Mouse (Mus musculus): ENCODE results near the gene Wdr61.
"Not testable (repeated sequence)": the region's sequence is repeated elsewhere in the genome, so short reads cannot be mapped to it uniquely, and the experiment has no call there.

Wdr61 gene

GRCm38 (mm10) chr9:54722596-54722995 lies 11.7 kb downstream of the Wdr61 start:
- DNase-seq, result no peak

- no peak for DNase-seq
Observed at GRCm38 (mm10) chr9:54722156-54722555, 12.2 kb downstream of the Wdr61 start.

GRCm38 (mm10) chr9:54717527-54717926 lies 16.8 kb downstream of the Wdr61 start:
- DNase-seq, result no peak

GRCm38 (mm10) chr9:54715776-54716175 lies 18.5 kb downstream of the Wdr61 start:
- DNase-seq, result no peak

GRCm38 (mm10) chr9:54708085-54708484 lies 26.2 kb downstream of the Wdr61 start:
- DNase-seq, result no peak

GRCm38 (mm10) chr9:54707288-54707999 lies 26.9 kb downstream of the Wdr61 start:
- DNase-seq, result no peak

- no peak for DNase-seq
Observed at GRCm38 (mm10) chr9:54705561-54705960, 28.8 kb downstream of the Wdr61 start.

- DNase-seq, result no peak
Observed at GRCm38 (mm10) chr9:54704361-54704760, 30.0 kb downstream of the Wdr61 start.

- no peak for DNase-seq
Observed at GRCm38 (mm10) chr9:54702581-54702980, 31.7 kb downstream of the Wdr61 start.

- DNase-seq, result no peak
Observed at GRCm38 (mm10) chr9:54700746-54701145, 33.6 kb downstream of the Wdr61 start.

GRCm38 (mm10) chr9:54700174-54700475 lies 34.2 kb downstream of the Wdr61 start:
- no peak for DNase-seq

- DNase-seq, result peak; percentile 81
Observed at GRCm38 (mm10) chr9:54699345-54700173, 34.8 kb downstream of the Wdr61 start.

- peak; percentile 28 for DNase-seq
Observed at GRCm38 (mm10) chr9:54699087-54699344, 35.3 kb downstream of the Wdr61 start.

GRCm38 (mm10) chr9:54698318-54699086 lies 35.8 kb downstream of the Wdr61 start, which contains the start of gene Dnaja4:
Dnaja4 (plus strand) TSS chr9:54698873.
- no peak for DNase-seq

- peak; percentile 51 for DNase-seq
Observed at GRCm38 (mm10) chr9:54691241-54691805, 43.0 kb downstream of the Wdr61 start.

- DNase-seq, result not testable (repeated sequence)
Observed at GRCm38 (mm10) chr9:54690697-54691096, 43.6 kb downstream of the Wdr61 start.

- DNase-seq, result no peak
Observed at GRCm38 (mm10) chr9:54689446-54689845, 44.9 kb downstream of the Wdr61 start.

- DNase-seq, result no peak
Observed at GRCm38 (mm10) chr9:54687246-54688236, 46.8 kb downstream of the Wdr61 start.

- no peak for DNase-seq
Observed at GRCm38 (mm10) chr9:54683814-54684605, 50.3 kb downstream of the Wdr61 start.

- no peak for DNase-seq
Observed at GRCm38 (mm10) chr9:54682846-54683245, 51.5 kb downstream of the Wdr61 start.

GRCm38 (mm10) chr9:54676531-54676986 lies 57.8 kb downstream of the Wdr61 start:
- peak; percentile 88 for DNase-seq
